Mouse (Mus musculus) hindbrain, embryonic 14.5 days (tissue): ENCODE results near the gene Nufip1. TPM values are rescaled to one million over a fixed set of nuclear protein-coding genes. Genes with fewer than 3 reads are reported as not detected.

Experiments used
- ATAC-seq: fragments of 200-750 bp; cut with Nextera tagmentation; 2 replicates; pipeline ENCODE4 v1.8.0; 2017; ENCODE audit warnings: moderate number of reproducible peaks, mild to moderate bottlenecking, moderate TSS enrichment, moderate library complexity; ENCODE audit not compliant: low FRiP score
- DNase-seq: peaks from one replicate; pipeline ENCODE4 v3.0.0-alpha.2; 2015; ENCODE audit warnings: low spot score
- H3K27ac ChIP-seq: fragments of 300-500 bp; sonication (generic); 2 replicates; pipeline ENCODE4 v1.5.1; 2014; ENCODE audit warnings: mild to moderate bottlenecking, moderate library complexity
- H3K27me3 ChIP-seq: fragments of 300-500 bp; sonication (generic); 2 replicates; pipeline ENCODE4 v1.6.1; 2014; ENCODE audit warnings: mild to moderate bottlenecking, low read length, mixed read lengths; ENCODE audit not compliant: control insufficient read depth, insufficient read depth
- H3K36me3 ChIP-seq: fragments of 300-500 bp; sonication (generic); replicated peaks from 2 replicates; pipeline ENCODE4 v1.6.1; 2014; ENCODE audit not compliant: control insufficient read depth, insufficient read depth
- H3K4me1 ChIP-seq: fragments of 300-500 bp; sonication (generic); replicated peaks from 2 replicates; pipeline ENCODE4 v1.6.1; 2014; ENCODE audit warnings: antibody characterized with exemption, low read length, mixed read lengths; ENCODE audit not compliant: control insufficient read depth, insufficient read depth
- H3K4me2 ChIP-seq: fragments of 300-500 bp; sonication (generic); replicated peaks from 2 replicates; pipeline ENCODE4 v1.6.1; 2014; ENCODE audit warnings: mild to moderate bottlenecking, moderate library complexity
- H3K4me3 ChIP-seq: fragments of 300-500 bp; sonication (generic); replicated peaks from 2 replicates; pipeline ENCODE4 v1.5.1; 2014; ENCODE audit warnings: mild to moderate bottlenecking, low read length
- H3K9ac ChIP-seq: fragments of 300-500 bp; sonication (generic); 2 replicates; pipeline ENCODE4 v1.6.1; 2014
- H3K9me3 ChIP-seq: fragments of 300-500 bp; sonication (generic); 2 replicates; pipeline ENCODE4 v1.6.1; 2016; ENCODE audit warnings: low read length; ENCODE audit not compliant: control insufficient read depth
- WGBS: fragments of 180-500 bp; shearing (Covaris S2); extraction: QIAGEN DNeasy Blood & Tissue Kit; methylation state at CpG from one replicate; pipeline ENCODE4 v1.1.7; 2014; 5-methylcytosine and 5-hydroxymethylcytosine counted together
- polyA plus RNA-seq: library from polyadenylated mRNA; unstranded; fragments of >200 nt; fragmentation: Nextera tagmentation; extraction: Ambion mirVana; gene quantifications from 2 replicates; pipeline ENCODE4 v1.2.1, GENCODE M21; 2014

Gene Nufip1
- polyA plus RNA-seq, 1 experiment from 2014 or later, result 11.1 TPM

DNA sequence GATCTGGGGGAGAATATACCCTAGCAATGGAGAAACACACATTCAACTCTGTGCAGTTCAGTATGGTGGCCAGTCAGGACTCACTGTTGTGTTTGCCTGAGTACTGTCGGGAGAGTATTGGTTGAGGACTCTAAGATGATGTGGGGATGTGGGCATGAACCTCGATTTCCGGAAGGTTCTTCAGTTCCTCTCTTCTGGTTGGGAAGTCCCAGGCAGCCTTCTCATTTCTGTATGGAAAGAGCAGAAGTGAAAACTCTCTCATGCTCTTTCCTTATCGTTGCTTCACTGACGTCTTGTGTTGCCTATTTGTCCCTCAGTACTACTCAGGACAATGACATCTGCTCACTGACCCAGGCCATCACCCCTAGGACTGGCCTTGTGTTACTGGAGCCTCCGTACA lies 68.7 kb downstream of the Nufip1 start:
- Histone ChIP-seq H3K9ac (no peak overlapping the region), H3K4me3 (no peak overlapping the region), H3K27ac (no peak overlapping the region), H3K4me1 (peaks cover 7% of the 10 kb centered on the region), H3K9me3 (no peaks in the 10 kb centered on the region), H3K27me3 (no peaks in the 10 kb centered on the region), H3K4me2 (no peak overlapping the region), H3K36me3 (no peaks in the 10 kb centered on the region)
- DNase-seq (no peak), ATAC-seq (no peak)
- WGBS, result 87% methylated on average over 6 of the region's 6 CpGs

- H3K4me3 ChIP-seq, result no peak overlapping the region
- H3K36me3 ChIP-seq, result no peaks in the 10 kb centered on the region
- H3K9me3 ChIP-seq, result no peaks in the 10 kb centered on the region
- H3K27ac ChIP-seq, result no peak overlapping the region
- no peaks in the 10 kb centered on the region for H3K27me3 ChIP-seq
- DNase-seq, result no peak
- no peak overlapping the region for H3K4me2 ChIP-seq
- no peak for ATAC-seq
- H3K9ac ChIP-seq, result no peak overlapping the region
- 90% methylated on average over 5 of the region's 5 CpGs for WGBS
- H3K4me1 ChIP-seq, result no peaks in the 10 kb centered on the region
Observed at GRCm38 (mm10) chr14:76185358-76185757, 74.7 kb downstream of the Nufip1 start.

GRCm38 (mm10) chr14:76186299-76186698 lies 75.6 kb downstream of the Nufip1 start:
- Histone ChIP-seq H3K27me3 (no peaks in the 10 kb centered on the region), H3K4me3 (no peak overlapping the region), H3K4me2 (no peak overlapping the region), H3K9me3 (no peaks in the 10 kb centered on the region), H3K36me3 (no peaks in the 10 kb centered on the region), H3K9ac (no peak overlapping the region), H3K27ac (no peak overlapping the region), H3K4me1 (no peaks in the 10 kb centered on the region)
- WGBS, result 81% methylated on average over 4 of the region's 4 CpGs
- DNase-seq, result no peak
- ATAC-seq, result no peak

Other genes with a start within 250 kb of the Nufip1 start
- gene Kctd4, start 155.9 kb upstream of the Nufip1 start, polyA plus RNA-seq, result 7.9 and 9.0 TPM in 2 replicates
- 39.5 and 41.8 TPM in 2 replicates for gene Gtf2f2, start 100.0 kb upstream of the Nufip1 start, polyA plus RNA-seq
- 13.4 and 14.0 TPM in 2 replicates for gene Gpalpp1, start 131 bp upstream of the Nufip1 start, polyA plus RNA-seq